ENCODE assay signal across 8 mouse cellular contexts in the genomic region with DNA sequence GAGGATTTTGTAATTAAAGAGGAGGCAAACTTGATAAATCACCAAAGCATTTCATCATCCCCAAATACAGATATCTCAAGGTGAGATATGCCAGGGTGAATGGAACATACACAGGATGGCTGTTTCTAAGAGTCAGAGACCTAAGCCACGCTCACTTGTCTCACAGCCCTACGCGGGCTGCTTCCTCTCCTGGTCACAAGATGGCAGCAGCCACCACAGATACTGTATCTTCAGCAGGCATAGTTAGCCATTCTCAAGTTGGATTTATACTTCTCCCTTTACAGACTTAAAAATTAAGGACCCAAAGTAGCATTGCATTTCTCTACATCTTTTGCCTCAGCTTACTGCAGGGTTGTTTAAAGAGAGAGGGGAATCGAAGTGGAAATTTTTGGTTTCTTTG. TPM values are rescaled to one million over a fixed set of nuclear protein-coding genes. Genes with fewer than 3 reads are reported as not detected.
DNase-seq lines count a peak whose midpoint lies in the region; ATAC-seq and TF ChIP-seq lines count a peak whose summit lies in the region.
"Had no signal": no experiment of that assay in that cellular context is flagged by ENCODE, and none has a peak within 500 bp of the region (broad histone marks: within the 10 kb centered on the region; RNA-seq: fewer than 3 reads in every experiment).

No protein-coding gene starts in this region.

- no peaks in the 10 kb centered on the region for H3K9me3 ChIP-seq in lung, postnatal 0 days (ENCODE audit: low read length)
- H3K9me3 ChIP-seq: midbrain, embryonic 12.5 days had no signal

- intact Hi-C loops in gastrocnemius, adult 2 months (cut with DNase I), result no loop called here

- peak; percentile 97 for ATAC-seq in CD4-positive, CD25-positive, alpha-beta regulatory T cell, adult 4 months
- peak; percentile 53 for ATAC-seq in lung, postnatal 0 days

- H3K4me2 ChIP-seq in lung, postnatal 0 days (replicated peaks; ENCODE audit: low read depth, low read length), result no peak overlapping the region
- H3K4me2 ChIP-seq: midbrain, embryonic 12.5 days had no signal

- H3K27ac ChIP-seq in gastrocnemius, adult 2 months, result no peak overlapping the region
- no peak overlapping the region for H3K27ac ChIP-seq in lung, postnatal 0 days (ENCODE audit: low read length)
- H3K27ac ChIP-seq: midbrain, embryonic 12.5 days had no signal

- no peaks in the 10 kb centered on the region for H3K4me1 ChIP-seq in lung, postnatal 0 days (ENCODE audit: insufficient read depth, low read depth, low read length)
- H3K4me1 ChIP-seq: midbrain, embryonic 12.5 days had no signal

- peak; percentile 96 for TF ChIP-seq CTCF in gastrocnemius, adult 2 months (IDR thresholded peaks at IDR 0.05)
- TF ChIP-seq CTCF in lung, postnatal 0 days (IDR thresholded peaks at IDR 0.05), result peak; percentile 85

- H3K4me3 ChIP-seq in gastrocnemius, adult 2 months, result no peak overlapping the region
- H3K4me3 ChIP-seq in lung, postnatal 0 days (ENCODE audit: low read depth, low read length), result no peak overlapping the region
- H3K4me3 ChIP-seq: midbrain, embryonic 12.5 days had no signal

- peak; percentile 77 for DNase-seq in 416B (ENCODE audit: low read depth)
- DNase-seq in brain, adult 2 months (ENCODE audit: low read depth, low spot score), result peak; percentile 81
- peak; percentile 51 for DNase-seq in gastrocnemius, adult 2 months
- DNase-seq in kidney, postnatal 14 days, result peak; percentile 66
- peak; percentile 75 for DNase-seq in lung, postnatal 0 days (ENCODE audit: low spot score)
- DNase-seq in right cerebral cortex, postnatal 14 days, result peak; percentile 61

- 31% methylated on average over 4 of the region's 4 CpGs for WGBS in lung, postnatal 0 days

- no peaks in the 10 kb centered on the region for H3K36me3 ChIP-seq in lung, postnatal 0 days (ENCODE audit: insufficient read depth, low read length)
- H3K36me3 ChIP-seq: midbrain, embryonic 12.5 days had no signal

- no peaks in the 10 kb centered on the region for H3K27me3 ChIP-seq in lung, postnatal 0 days (replicated peaks; ENCODE audit: insufficient read depth, low read length)
- H3K27me3 ChIP-seq: midbrain, embryonic 12.5 days had no signal

- H3K9ac ChIP-seq in lung, postnatal 0 days (replicated peaks; ENCODE audit: low read depth), result no peak overlapping the region
- H3K9ac ChIP-seq: midbrain, embryonic 12.5 days had no signal

- no peak for TF ChIP-seq EP300 in lung, postnatal 0 days (IDR thresholded peaks at IDR 0.05)

RNA-seq across cellular contexts. Expression of a gene that starts 8.4 kb away (rescaled TPM):
- 10 to 100 TPM; 23.5 to 48.7 TPM for polyA plus RNA-seq in CD4-positive, CD25-positive, alpha-beta regulatory T cell, adult 4 months (2017; shearing (Covaris generic))
- total RNA-seq in gastrocnemius, adult 2 months (2021), result 100 to 1,000 TPM; 111 to 124 TPM
- 34.4 and 35.4 TPM in 2 replicates for polyA plus RNA-seq in lung, postnatal 0 days (2015; fragmentation: Nextera tagmentation; extraction: Ambion mirVana)

RNA-seq across cellular contexts. Expression of a gene that starts 18.3 kb away (rescaled TPM):
- 10 to 100 TPM; 93.2 to 94.5 TPM for polyA plus RNA-seq in CD4-positive, CD25-positive, alpha-beta regulatory T cell, adult 4 months (2017; shearing (Covaris generic))
- 10 to 100 TPM; 50.5 to 52.7 TPM for total RNA-seq in gastrocnemius, adult 2 months (2021)
- 135 and 139 TPM in 2 replicates for polyA plus RNA-seq in lung, postnatal 0 days (2015; fragmentation: Nextera tagmentation; extraction: Ambion mirVana)

RNA-seq across cellular contexts. Expression of a gene that starts 18.3 kb away (rescaled TPM):
- polyA plus RNA-seq in CD4-positive, CD25-positive, alpha-beta regulatory T cell, adult 4 months (2017; shearing (Covaris generic)), result 1 to 10 TPM; 1.4 to 2.3 TPM
- 1 to 10 TPM; 6.5 to 7.3 TPM for total RNA-seq in gastrocnemius, adult 2 months (2021)
- polyA plus RNA-seq in lung, postnatal 0 days (2015; fragmentation: Nextera tagmentation; extraction: Ambion mirVana), result 2.5 and 3.0 TPM in 2 replicates
